ENCODE assay signal across 8 mouse cellular contexts in the genomic region with DNA sequence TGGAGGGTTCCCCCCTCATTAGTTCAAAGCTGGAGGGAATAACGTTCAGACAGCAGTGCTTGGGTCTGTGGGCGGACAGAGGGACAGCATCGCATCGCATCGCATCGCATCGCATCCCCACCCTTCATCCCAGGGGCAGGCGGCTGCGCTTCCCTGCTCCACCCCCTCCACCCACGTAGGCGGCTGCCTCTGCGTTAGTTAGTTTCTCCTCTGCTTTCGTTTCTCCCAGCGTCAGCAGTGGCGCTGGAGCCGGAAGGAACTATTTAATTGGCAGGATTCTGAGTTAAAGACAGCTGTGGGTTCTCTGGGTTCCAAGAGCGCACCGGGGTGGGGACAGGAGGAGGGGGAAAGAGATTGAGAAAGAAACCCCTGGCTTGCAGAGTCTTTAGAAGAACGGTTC.
DNase-seq lines count a peak whose midpoint lies in the region; ATAC-seq and TF ChIP-seq lines count a peak whose summit lies in the region.

No protein-coding gene starts in this region.

- peak overlapping the region; percentile 62 for H3K4me2 ChIP-seq in hindbrain, postnatal 0 days (ENCODE audit: low read depth, low read length)
- peak overlapping the region; percentile 50 for H3K4me2 ChIP-seq in limb, embryonic 11.5 days (ENCODE audit: low read depth, severe bottlenecking)
- peak overlapping the region; percentile 49 for H3K4me2 ChIP-seq in neural tube, embryonic 14.5 days (ENCODE audit: low read depth, low read length)
- H3K4me2 ChIP-seq in liver, embryonic 12.5 days: no peak overlapping the region

- intact Hi-C loops in gastrocnemius, postnatal 36 days (cut with DNase I): no loop called here

- no peaks in the 10 kb centered on the region for H3K9me3 ChIP-seq in E14TG2a.4 (ENCODE audit: low read length)
- H3K9me3 ChIP-seq in hindbrain, postnatal 0 days (ENCODE audit: low read length): no peaks in the 10 kb centered on the region
- no peaks in the 10 kb centered on the region for H3K9me3 ChIP-seq in limb, embryonic 11.5 days (ENCODE audit: control insufficient read depth, low read length)
- H3K9me3 ChIP-seq in neural tube, embryonic 14.5 days (ENCODE audit: control insufficient read depth, low read length): no peaks in the 10 kb centered on the region
- H3K9me3 ChIP-seq in liver, embryonic 12.5 days (replicated peaks): no peaks in the 10 kb centered on the region

- H3K27me3 ChIP-seq in E14TG2a.4 (ENCODE audit: insufficient read depth, low read length): peaks cover 60% of the 10 kb centered on the region
- H3K27me3 ChIP-seq in hindbrain, postnatal 0 days (ENCODE audit: insufficient read depth, low read length): no peaks in the 10 kb centered on the region
- H3K27me3 ChIP-seq in limb, embryonic 11.5 days (ENCODE audit: control insufficient read depth, insufficient read depth, low read length): peaks cover 30% of the 10 kb centered on the region
- H3K27me3 ChIP-seq in neural tube, embryonic 14.5 days (ENCODE audit: control insufficient read depth, insufficient read depth, low read length): no peaks in the 10 kb centered on the region
- peaks cover 59% of the 10 kb centered on the region for H3K27me3 ChIP-seq in liver, embryonic 12.5 days (replicated peaks)

- no peaks in the 10 kb centered on the region for H3K36me3 ChIP-seq in E14TG2a.4 (ENCODE audit: insufficient read depth, low read length)
- H3K36me3 ChIP-seq in hindbrain, postnatal 0 days (ENCODE audit: insufficient read depth, low read length): no peaks in the 10 kb centered on the region
- H3K36me3 ChIP-seq in limb, embryonic 11.5 days (ENCODE audit: control insufficient read depth, insufficient read depth, low read length): no peaks in the 10 kb centered on the region
- H3K36me3 ChIP-seq in neural tube, embryonic 14.5 days (ENCODE audit: control insufficient read depth, insufficient read depth, low read length): no peaks in the 10 kb centered on the region
- H3K36me3 ChIP-seq in liver, embryonic 12.5 days: no peaks in the 10 kb centered on the region

- ATAC-seq in hindbrain, postnatal 0 days: peak; percentile 37; the same call in 1 of the 2 replicates
- ATAC-seq in limb, embryonic 11.5 days (ENCODE audit: insufficient number of reproducible peaks, low FRiP score, low TSS enrichment, low read depth): no peak
- ATAC-seq in neural tube, embryonic 14.5 days (ENCODE audit: low read depth): peak; percentile 33; the same call in 1 of the 2 replicates
- no peak for ATAC-seq in liver, embryonic 12.5 days

- no peak for TF ChIP-seq CTCF in E14TG2a.4 (conservative IDR thresholded peaks at IDR 0.05; ENCODE audit: low read length)
- TF ChIP-seq CTCF in brain, embryonic 14.5 days (IDR thresholded peaks at IDR 0.05; ENCODE audit: borderline replicate concordance, extremely low read depth, insufficient read depth, insufficient read length): no peak
- TF ChIP-seq CTCF in hindbrain, postnatal 0 days (IDR thresholded peaks at IDR 0.05; ENCODE audit: low read depth): no peak

- DNase-seq in brain, embryonic 14.5 days (ENCODE audit: low read depth): peak; percentile 71
- peak; percentile 35 to 57 for DNase-seq in gastrocnemius, postnatal 36 days
- DNase-seq in hindbrain, postnatal 0 days (ENCODE audit: low spot score): peak; percentile 70
- peak; percentile 38 for DNase-seq in limb, embryonic 11.5 days (ENCODE audit: low spot score)
- no peak for DNase-seq in c-Kit-positive CD71-positive TER-119-positive erythroid progenitor cells, embryonic 14.5 days (ENCODE audit: low spot score)

- no peak for TF ChIP-seq POLR2A in brain, embryonic 14.5 days (IDR thresholded peaks at IDR 0.05; ENCODE audit: borderline replicate concordance, extremely low read depth, insufficient read depth, insufficient read length, poor library complexity, severe bottlenecking)

- H3K4me3 ChIP-seq in E14TG2a.4 (replicated peaks; ENCODE audit: low read length): 0 out of 2 replicates have a peak overlapping the region, but pooled peaks have one; percentile 26
- peak overlapping the region; percentile 24 for H3K4me3 ChIP-seq in hindbrain, postnatal 0 days (ENCODE audit: low read length)
- H3K4me3 ChIP-seq in limb, embryonic 11.5 days (ENCODE audit: low read depth, low read length): peak overlapping the region; percentile 8; the same call in 1 of the 2 replicates
- peak overlapping the region; percentile 18; the same call in 1 of the 2 replicates for H3K4me3 ChIP-seq in neural tube, embryonic 14.5 days (ENCODE audit: low read depth, low read length)
- no peak overlapping the region for H3K4me3 ChIP-seq in liver, embryonic 12.5 days

- WGBS in hindbrain, postnatal 0 days: 2% methylated on average over 19 of the region's 19 CpGs
- under 1% methylated on average over 19 of the region's 19 CpGs for WGBS in limb, embryonic 11.5 days
- WGBS in neural tube, embryonic 14.5 days: 1% methylated on average over 19 of the region's 19 CpGs
- 5% methylated on average over 19 of the region's 19 CpGs for WGBS in liver, embryonic 12.5 days (ENCODE audit: insufficient replicate concordance)

- H3K4me1 ChIP-seq in E14TG2a.4 (replicated peaks; ENCODE audit: low read depth, low read length): peaks cover 18% of the 10 kb centered on the region
- peaks cover 7% of the 10 kb centered on the region; the same call in 1 of the 2 replicates for H3K4me1 ChIP-seq in hindbrain, postnatal 0 days (ENCODE audit: insufficient read depth, low read length)
- peaks cover 8% of the 10 kb centered on the region for H3K4me1 ChIP-seq in limb, embryonic 11.5 days (ENCODE audit: control insufficient read depth, insufficient read depth, low read length)
- peaks cover 15% of the 10 kb centered on the region; the same call in 1 of the 2 replicates for H3K4me1 ChIP-seq in neural tube, embryonic 14.5 days (ENCODE audit: control insufficient read depth, insufficient read depth, low read length)
- H3K4me1 ChIP-seq in liver, embryonic 12.5 days: no peaks in the 10 kb centered on the region

- no peak overlapping the region for H3K27ac ChIP-seq in hindbrain, postnatal 0 days
- no peak overlapping the region for H3K27ac ChIP-seq in limb, embryonic 11.5 days (replicated peaks; ENCODE audit: low read depth, low read length)
- no peak overlapping the region for H3K27ac ChIP-seq in neural tube, embryonic 14.5 days (ENCODE audit: low read depth, low read length)
- no peak overlapping the region for H3K27ac ChIP-seq in liver, embryonic 12.5 days

- peak overlapping the region; percentile 15; the same call in 1 of the 2 replicates for H3K9ac ChIP-seq in hindbrain, postnatal 0 days (replicated peaks; ENCODE audit: low read length)
- H3K9ac ChIP-seq in limb, embryonic 11.5 days (ENCODE audit: low read length): no peak overlapping the region; the same call in 1 of the 2 replicates
- 0 out of 2 replicates have a peak overlapping the region, but pooled peaks have one; percentile 25 for H3K9ac ChIP-seq in neural tube, embryonic 14.5 days (replicated peaks; ENCODE audit: low read depth, low read length)
- no peak overlapping the region for H3K9ac ChIP-seq in liver, embryonic 12.5 days

Comparison
In these comparisons a context has a peak if more than half of its experiments do, and no peak if none do; other contexts are left out.
1. ATAC-seq: peak in hindbrain, postnatal 0 days (single experiment) and neural tube, embryonic 14.5 days (single experiment); none in limb, embryonic 11.5 days (single experiment) and liver, embryonic 12.5 days (single experiment).
2. H3K9ac ChIP-seq: peak in hindbrain, postnatal 0 days (single experiment) and neural tube, embryonic 14.5 days (single experiment); none in limb, embryonic 11.5 days (single experiment) and liver, embryonic 12.5 days (single experiment).